Mouse (Mus musculus) embryonic fibroblast, embryonic 13.5 days (primary cell): ENCODE measurements around the gene Gngt2.

Experiments used
- CTCF ChIP-seq: IDR thresholded peaks from 2 replicates; pipeline ENCODE4 v1.5.1; 2011; ENCODE audit warnings: mild to moderate bottlenecking, control low read depth, low read length, moderate library complexity, borderline replicate concordance; ENCODE audit not compliant: insufficient read depth
- POLR2A ChIP-seq: IDR thresholded peaks from 2 replicates; pipeline ENCODE4 v1.6.1; 2011; ENCODE audit warnings: low read depth, mild to moderate bottlenecking, control low read depth, low read length, moderate library complexity

- TF ChIP-seq CTCF (no peak), POLR2A (no peak)
These were observed 31.5 kb upstream of the Gngt2 start for GRCm38 (mm10) chr11:95805527-95805926.
